Mouse (Mus musculus) adrenal gland, adult (tissue): ENCODE measurements around the gene Hist2h3b.
A peak's percentile ranks its signal among the peaks of the same experiment; 100 is the strongest.
"Not testable (repeated sequence)": the region's sequence is repeated elsewhere in the genome, so short reads cannot be mapped to it uniquely, and the experiment has no call there.

Source experiments
- DNase-seq, 2 experiments: peaks; one replicate each; pipeline ENCODE4 v3.0.0; 2022 to 2023; ENCODE audit warnings: low spot score in 1 of 2; ENCODE audit not compliant: inconsistent age in 2 of 2

Hist2h3b gene

GRCm38 (mm10) chr3:96268051-96268775, at the start of gene Hist2h3b:
Hist2h3b (plus strand) TSS chr3:96268654.
- DNase-seq: peak; percentile 88 to 95

- DNase-seq: peak in 1 of 2 experiments; percentile 85
Measured at GRCm38 (mm10) chr3:96219191-96219641, 49.2 kb upstream of the Hist2h3b start.

- DNase-seq: peak; percentile 84 to 95
Measured at GRCm38 (mm10) chr3:96219661-96220130, 48.8 kb upstream of the Hist2h3b start, which contains the start of the genes Bola1 and Hist2h2ab. Bola1 (minus strand) TSS chr3:96219709. Hist2h2ab (plus strand) TSS chr3:96219865.

DNA sequence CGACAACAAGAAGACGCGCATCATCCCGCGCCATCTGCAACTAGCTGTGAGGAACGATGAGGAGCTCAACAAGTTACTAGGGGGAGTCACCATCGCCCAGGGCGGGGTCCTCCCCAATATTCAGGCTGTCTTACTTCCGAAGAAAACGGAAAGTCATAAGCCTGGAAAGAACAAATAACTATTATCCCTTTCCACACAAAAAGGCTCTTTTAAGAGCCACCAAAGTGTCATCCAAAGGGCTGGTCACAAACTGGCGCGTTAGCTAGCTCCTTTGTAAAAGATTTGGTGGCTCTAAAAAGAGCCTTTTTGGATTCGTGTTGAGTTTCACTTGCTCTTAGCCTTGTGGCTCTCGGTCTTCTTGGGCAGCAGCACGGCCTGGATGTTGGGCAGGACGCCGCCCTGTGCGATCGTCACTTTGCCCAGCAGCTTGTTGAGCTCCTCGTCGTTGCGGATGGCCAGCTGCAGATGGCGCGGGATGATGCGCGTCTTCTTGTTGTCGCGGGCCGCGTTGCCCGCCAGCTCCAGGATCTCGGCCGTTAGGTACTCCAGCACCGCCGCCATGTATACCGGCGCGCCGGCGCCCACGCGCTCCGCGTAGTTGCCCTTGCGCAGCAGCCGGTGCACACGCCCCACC, 48.2 kb upstream of the Hist2h3b start:
- DNase-seq: not testable (repeated sequence)

DNA sequence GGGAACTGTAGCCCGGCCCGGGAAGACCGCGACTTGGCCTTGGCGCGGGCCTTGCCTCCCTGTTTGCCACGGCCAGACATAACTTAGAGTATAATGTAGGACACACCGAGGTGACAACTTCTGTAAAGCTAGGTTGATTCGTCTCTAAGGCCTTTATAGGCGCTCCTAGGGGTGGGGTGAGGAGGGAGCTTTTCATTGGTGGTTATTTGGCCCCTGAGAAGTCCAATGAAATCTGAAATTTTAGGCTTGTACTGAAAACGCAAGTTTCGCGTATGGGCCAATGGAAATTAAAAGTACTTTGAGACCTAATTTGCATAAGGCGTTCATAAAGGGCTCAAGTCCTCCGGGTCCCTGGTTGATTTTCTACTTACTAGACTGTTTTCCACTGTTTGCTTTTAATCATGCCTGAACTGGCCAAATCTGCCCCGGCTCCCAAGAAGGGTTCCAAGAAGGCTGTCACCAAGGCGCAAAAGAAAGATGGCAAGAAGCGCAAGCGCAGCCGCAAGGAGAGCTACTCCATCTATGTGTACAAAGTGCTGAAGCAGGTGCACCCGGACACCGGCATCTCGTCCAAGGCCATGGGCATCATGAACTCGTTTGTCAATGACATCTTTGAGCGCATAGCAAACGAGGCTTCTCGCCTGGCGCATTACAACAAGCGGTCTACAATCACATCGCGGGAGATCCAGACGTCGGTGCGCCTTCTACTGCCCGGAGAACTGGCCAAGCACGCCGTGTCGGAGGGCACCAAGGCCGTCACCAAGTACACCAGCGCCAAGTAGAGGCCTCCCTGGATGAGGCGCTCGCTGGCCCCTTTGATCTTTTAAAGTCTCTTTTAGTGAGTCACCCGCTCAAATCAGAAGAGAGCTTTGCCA, 47.5 kb upstream of the Hist2h3b start, which contains the start of the genes Hist2h2ac and Hist2h2be:
TSS of gene Hist2h2ac (minus strand) at position 116 of the 875 bp plus-strand sequence.
TSS of gene Hist2h2be (plus strand) at position 355 of the 875 bp plus-strand sequence.
- peak; percentile 93 to 99 for DNase-seq

DNA sequence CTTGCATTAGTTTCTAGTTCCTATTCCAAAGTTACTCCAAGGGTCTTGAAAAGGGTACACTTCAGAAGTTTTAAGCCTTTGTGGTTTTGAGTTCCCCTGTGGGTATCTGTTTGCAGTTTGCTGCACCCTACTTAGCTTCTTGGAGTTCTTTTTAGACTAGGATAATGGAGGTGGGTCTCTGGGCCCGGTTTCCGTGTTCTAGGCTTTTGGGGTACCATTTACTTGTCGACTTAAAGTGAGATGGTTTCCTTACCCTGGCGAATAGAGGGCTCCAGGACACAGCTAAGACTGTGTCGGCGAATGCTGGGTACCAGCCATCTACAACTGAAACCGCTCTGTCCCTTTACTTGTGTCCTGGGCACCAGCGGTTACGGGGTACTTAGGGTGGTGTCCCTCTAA, 46.8 kb upstream of the Hist2h3b start:
- DNase-seq: peak in 1 of 2 experiments; percentile 53

DNA sequence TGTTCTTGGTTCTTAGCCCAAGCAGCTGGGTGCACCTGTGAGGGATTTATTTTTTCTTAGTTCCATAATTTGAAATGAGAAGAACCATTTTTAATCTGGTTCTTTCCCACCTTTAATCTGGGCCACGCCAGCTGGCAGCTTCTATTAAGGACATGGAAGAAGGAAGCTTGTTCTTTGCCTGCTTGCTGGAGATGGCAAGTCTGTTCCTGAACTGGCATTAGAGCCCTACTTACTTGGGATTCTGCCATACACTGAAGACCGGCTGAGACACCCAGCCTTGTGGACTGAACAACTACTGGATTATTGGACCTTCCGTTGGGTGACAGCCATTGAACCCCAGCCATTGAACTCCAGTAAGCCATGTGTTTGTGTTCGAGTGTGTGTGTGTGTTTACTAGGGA, 45.7 kb upstream of the Hist2h3b start:
- peak in 1 of 2 experiments; percentile 57 for DNase-seq

- no peak for DNase-seq
Measured at GRCm38 (mm10) chr3:96225421-96225820, 43.0 kb upstream of the Hist2h3b start.

DNA sequence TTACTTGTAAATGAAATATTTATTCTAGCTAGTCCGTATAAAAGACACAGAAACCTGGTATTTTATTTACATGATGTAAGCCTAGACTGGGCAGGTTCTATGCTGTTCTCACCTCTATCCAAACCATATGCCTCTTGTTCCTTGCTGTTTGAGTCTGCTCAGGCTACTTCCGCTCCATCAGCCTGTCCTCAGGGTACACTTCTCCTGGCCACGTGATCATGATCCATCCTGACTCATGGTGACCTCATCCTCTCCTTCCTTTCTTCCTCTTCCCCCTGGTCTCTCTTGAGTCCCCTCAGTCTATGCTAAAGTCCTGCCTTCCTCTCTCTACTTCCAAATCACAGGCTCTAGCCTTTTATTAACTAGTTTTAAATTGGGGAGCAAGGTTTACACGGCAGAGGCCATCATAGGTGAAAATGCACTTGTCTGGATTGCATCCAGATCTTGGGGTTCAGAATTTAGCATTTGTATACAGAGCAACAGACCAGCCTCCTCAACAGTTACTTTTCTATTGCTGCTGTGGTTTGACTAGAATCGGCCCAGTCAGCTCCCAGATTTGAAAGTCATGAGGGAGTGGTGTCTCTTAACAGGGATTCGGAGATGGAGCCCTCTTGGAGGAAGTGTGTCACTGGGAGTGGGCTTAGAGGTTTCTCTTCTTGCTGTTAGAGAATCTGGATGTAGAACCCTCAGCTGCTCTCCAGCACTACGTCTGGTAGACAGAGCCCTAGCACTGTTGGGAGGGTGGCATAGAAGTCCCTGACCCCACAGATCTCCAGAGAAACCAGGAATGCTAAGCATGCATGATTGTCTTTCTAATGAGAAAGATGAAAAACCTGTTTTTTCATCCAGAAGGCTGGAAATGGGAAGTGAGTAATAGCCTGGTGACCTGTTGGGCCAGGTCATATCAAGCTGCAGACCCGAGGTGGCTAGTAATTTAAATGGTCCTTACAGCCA, 41.5 kb upstream of the Hist2h3b start:
- peak; percentile 61 to 81 for DNase-seq

DNA sequence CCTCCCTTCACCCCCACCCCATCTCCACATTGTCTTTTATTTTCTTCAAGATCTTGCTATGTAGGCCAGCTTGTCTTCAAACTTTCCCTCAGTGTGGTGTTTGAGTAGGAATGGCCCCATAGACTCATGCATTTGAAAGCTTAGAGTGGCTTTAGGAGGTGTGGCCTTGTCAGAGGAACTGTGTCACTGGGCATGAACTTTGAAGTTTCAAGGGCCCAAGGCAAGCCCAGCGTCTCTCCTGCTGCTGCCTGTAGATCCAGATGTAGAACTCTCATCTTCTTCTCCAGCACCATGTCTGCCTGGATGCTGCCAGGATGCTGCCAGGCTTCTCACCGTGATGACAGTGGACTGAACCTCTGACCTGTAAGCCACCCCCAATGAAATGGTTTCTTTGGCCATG, 39.6 kb upstream of the Hist2h3b start:
- DNase-seq: peak; percentile 51 to 80

DNA sequence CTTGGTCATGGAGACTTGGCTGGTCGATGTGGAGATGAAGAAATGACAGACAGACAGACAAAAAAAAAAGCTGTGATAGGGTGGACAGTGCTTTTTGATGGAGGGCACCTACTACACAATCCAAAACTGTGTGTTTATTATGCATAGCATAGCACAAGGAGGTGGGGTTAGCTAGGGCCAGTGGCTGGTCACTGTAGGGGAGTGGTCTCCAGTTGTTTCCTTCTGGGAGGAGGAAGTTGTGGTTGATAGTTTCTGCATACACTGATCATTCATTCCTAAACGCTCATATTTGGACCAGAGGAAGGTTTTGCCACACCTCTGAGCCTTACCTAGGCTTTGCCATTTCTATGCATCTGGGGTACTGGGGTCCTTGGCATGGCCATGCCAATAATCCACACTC, 38.0 kb upstream of the Hist2h3b start:
- DNase-seq: peak in 1 of 2 experiments; percentile 34

GRCm38 (mm10) chr3:96230910-96231757, 37.3 kb upstream of the Hist2h3b start:
- DNase-seq: peak; percentile 62 to 87

GRCm38 (mm10) chr3:96231758-96232120, 36.7 kb upstream of the Hist2h3b start:
- DNase-seq: no peak

- no peak for DNase-seq
Measured at GRCm38 (mm10) chr3:96234914-96235313, 33.5 kb upstream of the Hist2h3b start.

DNA sequence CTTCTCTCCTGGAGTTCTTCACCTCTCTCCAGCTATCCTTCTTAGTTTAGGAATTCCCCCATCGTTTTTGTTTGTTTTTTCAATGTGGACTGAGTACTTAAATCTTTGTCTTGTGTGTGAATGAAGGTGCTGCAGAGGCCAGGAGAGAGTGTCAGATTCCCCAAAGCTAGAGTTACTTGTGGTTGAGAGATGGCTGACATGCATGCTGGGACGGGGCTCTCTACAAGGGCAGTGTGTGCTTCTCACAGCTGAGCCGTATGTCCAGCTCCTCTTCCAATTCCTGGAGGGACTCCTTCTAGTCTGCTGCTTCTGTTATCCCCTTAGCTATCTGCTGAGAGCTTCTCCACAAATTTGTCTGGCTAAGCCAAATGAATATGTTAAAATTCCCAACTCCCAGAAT, 32.6 kb upstream of the Hist2h3b start:
- DNase-seq: no peak

- no peak for DNase-seq
Measured at GRCm38 (mm10) chr3:96236834-96237334, 31.6 kb upstream of the Hist2h3b start.

- no peak for DNase-seq
Measured at GRCm38 (mm10) chr3:96237335-96237903, 31.0 kb upstream of the Hist2h3b start.

GRCm38 (mm10) chr3:96237904-96238511, 30.4 kb upstream of the Hist2h3b start:
- DNase-seq: peak in 1 of 2 experiments; percentile 72
